Mouse (Mus musculus) CD4-positive, CD25-positive, alpha-beta regulatory T cell (primary cell): ENCODE measurements around the gene Zfp677. TPM values are rescaled to one million over a fixed set of nuclear protein-coding genes. Genes with fewer than 3 reads are reported as not detected.

ENCODE experiments used
- polyA plus RNA-seq: library from polyadenylated mRNA; unstranded; fragments of 100-300 nt; shearing (Covaris generic); gene quantifications from one replicate; pipeline ENCODE4 v1.2.1, GENCODE M21; 2017

The Zfp677 gene
- polyA plus RNA-seq, result 15.4 TPM

GRCm38 (mm10) chr17:21383391-21384056, at the start of gene Zfp677:
TSS of gene Zfp677 (plus strand) at chr17:21383748.

DNA sequence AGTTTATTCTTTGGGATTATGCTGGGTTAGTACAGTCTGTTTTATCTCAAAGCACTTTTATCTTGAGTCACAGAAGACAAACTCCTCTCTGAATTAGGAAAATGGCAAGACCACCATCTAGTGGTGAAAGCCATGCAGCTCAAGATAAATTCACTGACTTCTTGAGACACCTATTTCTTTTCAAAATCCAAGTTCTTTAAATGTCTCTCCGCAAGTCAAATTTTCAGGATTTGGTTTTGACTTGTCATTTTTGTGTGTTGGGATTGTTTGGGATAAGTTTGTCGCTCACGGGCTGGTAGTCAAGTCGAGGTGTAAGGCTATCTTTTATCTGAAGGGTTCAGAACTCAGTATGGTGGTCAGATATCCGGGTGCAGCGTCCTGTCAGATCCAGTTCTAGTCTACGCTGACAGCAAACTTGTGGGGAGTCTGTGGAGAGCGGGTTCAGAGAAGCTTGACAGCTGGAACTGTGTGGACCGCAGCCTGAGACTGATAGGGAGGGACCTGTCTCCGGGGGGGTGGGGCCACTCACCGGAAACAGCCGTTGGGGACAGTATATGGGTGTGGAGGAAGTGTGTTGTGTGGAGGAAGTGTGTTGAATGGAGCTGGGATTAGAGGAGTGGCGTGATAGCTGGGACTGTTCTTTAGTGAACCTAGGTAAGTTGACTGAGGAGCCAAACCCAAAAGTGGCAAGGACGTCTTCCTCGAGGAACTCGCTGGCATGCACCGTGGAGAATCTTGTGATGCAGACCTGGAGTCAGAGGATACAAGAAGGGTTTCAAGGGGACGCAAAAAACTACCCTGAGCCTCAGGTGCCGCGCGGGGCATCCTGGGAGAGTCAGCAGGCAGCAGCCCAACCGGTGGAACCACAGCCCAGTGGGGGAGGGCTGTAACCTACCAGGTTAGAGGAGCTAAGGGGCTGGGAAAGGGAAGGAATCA, 39.4 kb downstream of the Zfp677 start, which contains the start of gene Zfp54:
TSS of gene Zfp54 (plus strand) at position 564 of the 936 bp plus-strand sequence.

Other genes with a start within 250 kb of the Zfp677 start
- not detected for gene Vmn1r234, start 157.7 kb upstream of the Zfp677 start, polyA plus RNA-seq
- gene Vmn1r235, start 127.3 kb upstream of the Zfp677 start, polyA plus RNA-seq, result not detected
- 0.02 TPM for gene Vmn1r236, start 100.8 kb upstream of the Zfp677 start, polyA plus RNA-seq
- not detected for gene Vmn1r237, start 71.9 kb upstream of the Zfp677 start, polyA plus RNA-seq
- gene Zfp54, start 39.5 kb downstream of the Zfp677 start, polyA plus RNA-seq, result 8.9 TPM
- gene Zfp51, start 66.6 kb downstream of the Zfp677 start, polyA plus RNA-seq, result 42.1 TPM
- gene Zfp53, start 105.2 kb downstream of the Zfp677 start, polyA plus RNA-seq, result 67.0 TPM
- gene Zfp52, start 151.8 kb downstream of the Zfp677 start, polyA plus RNA-seq, result 19.6 TPM
- gene Zfp948, start 183.3 kb downstream of the Zfp677 start, polyA plus RNA-seq, result 4.2 TPM